Mouse (Mus musculus): ENCODE measurements around the gene Btbd9.

GRCm38 (mm10) chr17:30469511-30470076 lies 106.7 kb downstream of the Btbd9 start:
- no peak for TF ChIP-seq POLR2A (IDR thresholded peaks at IDR 0.05; ENCODE audit: insufficient read length, low read depth)
- no peak for TF ChIP-seq POLR2AphosphoS2 (IDR thresholded peaks at IDR 0.05; ENCODE audit: insufficient read length, low read depth)
